Mouse (Mus musculus) stomach, embryonic 15.5 days (tissue): ENCODE measurements around the gene Dpysl5. TPM values are rescaled to one million over a fixed set of nuclear protein-coding genes. Genes with fewer than 3 reads are reported as not detected.

Experiments used
- ATAC-seq: fragments of 200-750 bp; cut with Nextera tagmentation; 2 replicates; pipeline ENCODE4 v1.8.0; 2017; ENCODE audit warnings: low read depth, moderate number of reproducible peaks, moderate TSS enrichment; ENCODE audit not compliant: insufficient read depth, low FRiP score
- H3K27ac ChIP-seq: fragments of 300-500 bp; sonication (generic); 2 replicates; pipeline ENCODE4 v1.5.1; 2015; ENCODE audit warnings: mild to moderate bottlenecking, inconsistent platforms
- H3K27me3 ChIP-seq: fragments of 300-500 bp; sonication (generic); replicated peaks from 2 replicates; pipeline ENCODE4 v1.6.1; 2015; ENCODE audit warnings: inconsistent platforms
- H3K36me3 ChIP-seq: fragments of 300-500 bp; sonication (generic); 2 replicates; pipeline ENCODE4 v1.6.1; 2015; ENCODE audit warnings: inconsistent platforms
- H3K4me1 ChIP-seq: fragments of 300-500 bp; sonication (generic); 2 replicates; pipeline ENCODE4 v1.6.1; 2015; ENCODE audit warnings: inconsistent platforms
- H3K4me2 ChIP-seq: fragments of 300-500 bp; sonication (generic); 2 replicates; pipeline ENCODE4 v1.6.1; 2015; ENCODE audit warnings: mild to moderate bottlenecking, inconsistent platforms
- H3K4me3 ChIP-seq: fragments of 300-500 bp; sonication (generic); replicated peaks from 2 replicates; pipeline ENCODE4 v1.5.1; 2015; ENCODE audit warnings: inconsistent platforms
- H3K9ac ChIP-seq: fragments of 300-500 bp; sonication (generic); 2 replicates; pipeline ENCODE4 v1.6.1; 2015; ENCODE audit warnings: inconsistent platforms
- H3K9me3 ChIP-seq: fragments of 300-500 bp; sonication (generic); 2 replicates; pipeline ENCODE4 v1.6.1; 2016; ENCODE audit warnings: inconsistent platforms
- WGBS: fragments of 180-500 bp; shearing (Covaris S2); methylation state at CpG from one replicate; pipeline ENCODE4 v1.1.7; 2015; 5-methylcytosine and 5-hydroxymethylcytosine counted together
- polyA plus RNA-seq: library from polyadenylated mRNA; unstranded; fragments of >200 nt; fragmentation: Nextera tagmentation; extraction: Ambion mirVana; gene quantifications from 2 replicates; pipeline ENCODE4 v1.2.1, GENCODE M21; 2015

Dpysl5 gene
- polyA plus RNA-seq, 1 experiment from 2014 or later: 6.7 TPM

DNA sequence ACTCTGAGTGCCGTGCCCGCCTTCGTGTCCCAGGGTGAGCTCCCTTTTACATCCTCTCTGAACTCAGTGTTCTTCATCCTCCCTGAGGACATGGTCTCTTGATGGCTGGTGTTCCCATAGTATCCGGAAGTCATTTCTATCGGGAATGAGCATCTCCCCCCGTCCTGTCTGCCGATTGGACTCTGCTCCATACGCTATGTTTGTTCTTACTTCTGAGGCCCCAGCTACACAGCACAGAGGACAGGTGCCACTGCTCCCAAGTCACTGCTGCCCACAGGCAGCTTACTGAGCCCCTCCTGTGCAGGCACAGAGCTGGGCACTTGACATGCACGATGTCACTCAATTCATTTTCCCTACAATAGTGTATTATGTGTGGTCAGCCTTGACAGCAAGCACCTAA lies 57.7 kb downstream of the Dpysl5 start:
- Histone ChIP-seq H3K9ac (no peak overlapping the region), H3K27ac (no peak overlapping the region), H3K27me3 (no peaks in the 10 kb centered on the region), H3K4me1 (peaks cover 12% of the 10 kb centered on the region), H3K4me2 (no peak overlapping the region), H3K4me3 (no peak overlapping the region), H3K36me3 (no peaks in the 10 kb centered on the region), H3K9me3 (no peaks in the 10 kb centered on the region)
- WGBS: 71% methylated on average over 9 of the region's 9 CpGs
- ATAC-seq: no peak

DNA sequence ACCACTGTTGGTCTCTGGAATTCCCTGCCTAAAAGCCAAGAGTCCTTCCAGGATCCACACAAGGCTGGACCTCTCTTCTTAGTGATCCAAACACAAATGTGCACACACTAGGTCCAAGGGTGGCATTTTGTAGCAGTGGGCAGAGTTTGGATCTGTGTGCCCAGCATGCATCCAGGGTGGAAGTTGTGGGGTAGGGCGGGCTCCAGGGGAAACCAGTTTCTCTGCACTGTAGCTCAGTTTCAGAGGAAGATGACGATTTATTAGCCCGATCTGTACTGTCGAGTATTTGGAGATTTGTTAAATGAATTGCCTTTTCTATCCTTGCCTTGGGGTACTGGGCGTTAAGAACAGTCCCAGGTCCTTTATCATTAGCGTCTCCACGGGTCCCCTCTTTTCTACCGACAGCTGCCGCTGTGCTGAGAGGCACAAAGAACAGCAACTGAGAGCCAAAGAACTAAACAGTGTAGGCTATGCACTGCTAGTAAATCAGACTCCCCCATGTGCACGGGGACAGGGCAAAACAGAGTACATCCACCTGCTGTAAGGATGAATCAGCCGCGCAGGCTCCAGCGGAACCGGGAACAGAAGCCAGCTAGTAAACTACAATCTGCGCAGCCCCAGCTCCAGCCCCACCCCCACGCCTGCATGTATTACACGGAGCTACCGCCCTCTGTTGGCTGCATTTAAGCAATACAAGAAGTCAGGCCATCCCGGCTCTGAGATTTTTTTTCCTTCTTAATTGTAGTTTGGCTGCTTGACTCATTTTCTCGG lies 63.4 kb downstream of the Dpysl5 start:
- H3K4me2 ChIP-seq: peak overlapping the region; percentile 66
- peak; percentile 80 for ATAC-seq
- H3K4me3 ChIP-seq: peak overlapping the region; percentile 27; the same call in 1 of the 2 replicates
- WGBS: 8% methylated on average over 20 of the region's 20 CpGs
- H3K27ac ChIP-seq: no peak overlapping the region
- peak overlapping the region; percentile 7; the same call in 1 of the 2 replicates for H3K9ac ChIP-seq
- H3K4me1 ChIP-seq: peaks cover 7% of the 10 kb centered on the region; the same call in 1 of the 2 replicates
- H3K27me3 ChIP-seq: no peaks in the 10 kb centered on the region
- H3K9me3 ChIP-seq: no peaks in the 10 kb centered on the region
- H3K36me3 ChIP-seq: no peaks in the 10 kb centered on the region

GRCm38 (mm10) chr5:30780699-30781098 lies 69.3 kb downstream of the Dpysl5 start:
- Histone ChIP-seq H3K4me3 (no peak overlapping the region), H3K4me1 (no peaks in the 10 kb centered on the region), H3K9ac (no peak overlapping the region), H3K4me2 (no peak overlapping the region), H3K9me3 (no peaks in the 10 kb centered on the region), H3K27ac (no peak overlapping the region), H3K27me3 (no peaks in the 10 kb centered on the region), H3K36me3 (no peaks in the 10 kb centered on the region)
- ATAC-seq: no peak
- WGBS: 57% methylated on average over 9 of the region's 9 CpGs

- Histone ChIP-seq H3K27me3 (no peaks in the 10 kb centered on the region), H3K9ac (no peak overlapping the region), H3K36me3 (no peaks in the 10 kb centered on the region), H3K9me3 (no peaks in the 10 kb centered on the region), H3K4me1 (no peaks in the 10 kb centered on the region), H3K4me3 (no peak overlapping the region), H3K4me2 (no peak overlapping the region), H3K27ac (no peak overlapping the region)
- ATAC-seq: no peak
- 69% methylated on average over 3 of the region's 3 CpGs for WGBS
These were observed 69.8 kb downstream of the Dpysl5 start for GRCm38 (mm10) chr5:30781147-30781546.

DNA sequence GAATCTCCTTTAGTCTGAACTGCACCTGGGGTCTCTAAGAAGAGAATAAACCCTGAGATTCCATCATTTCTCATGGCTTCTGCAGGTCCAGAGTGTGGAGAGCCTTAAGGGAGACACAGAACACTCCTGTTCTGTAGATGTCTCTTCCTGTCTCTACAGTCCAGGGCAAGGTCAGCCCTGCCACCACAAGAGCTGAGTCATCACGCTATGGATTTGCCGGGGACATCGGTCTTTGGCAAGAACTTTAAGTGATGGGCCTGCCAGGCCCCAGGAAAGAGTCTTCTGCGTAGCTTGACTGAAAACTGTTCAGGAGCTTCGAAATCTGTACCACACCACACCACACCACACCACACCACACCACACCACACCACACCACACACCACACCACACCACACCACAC lies 76.0 kb downstream of the Dpysl5 start:
- Histone ChIP-seq H3K4me1 (no peaks in the 10 kb centered on the region), H3K36me3 (no peaks in the 10 kb centered on the region), H3K4me3 (no peak overlapping the region), H3K9me3 (no peaks in the 10 kb centered on the region), H3K27ac (no peak overlapping the region), H3K9ac (no peak overlapping the region), H3K4me2 (no peak overlapping the region), H3K27me3 (no peaks in the 10 kb centered on the region)
- 89% methylated on average over 5 of the region's 5 CpGs for WGBS
- no peak for ATAC-seq

GRCm38 (mm10) chr5:30790047-30790446 lies 78.7 kb downstream of the Dpysl5 start:
- Histone ChIP-seq H3K36me3 (no peaks in the 10 kb centered on the region), H3K27me3 (no peaks in the 10 kb centered on the region), H3K4me2 (no peak overlapping the region), H3K4me1 (no peaks in the 10 kb centered on the region), H3K4me3 (no peak overlapping the region), H3K9ac (no peak overlapping the region), H3K27ac (no peak overlapping the region), H3K9me3 (no peaks in the 10 kb centered on the region)
- WGBS: 79% methylated on average over 3 of the region's 3 CpGs
- no peak for ATAC-seq

DNA sequence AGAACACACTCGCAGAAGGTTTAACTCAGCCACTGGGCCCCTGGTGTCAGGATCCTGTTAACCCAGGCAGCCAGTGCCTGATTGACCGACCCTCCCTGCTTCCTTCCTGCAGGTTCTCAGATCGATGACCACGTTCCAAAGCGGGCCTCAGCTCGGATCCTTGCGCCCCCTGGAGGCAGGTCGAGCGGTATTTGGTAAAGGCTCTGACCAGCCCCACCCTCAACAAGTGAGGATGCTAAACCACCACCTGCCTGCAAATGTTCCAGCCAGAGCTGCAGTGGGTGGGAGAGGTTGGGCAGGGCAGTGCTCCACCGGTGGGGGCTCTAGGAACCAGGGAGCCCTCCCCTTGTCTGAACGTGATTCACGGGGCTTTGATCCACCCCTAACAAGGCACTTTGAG lies 84.8 kb downstream of the Dpysl5 start:
- Histone ChIP-seq H3K9me3 (no peaks in the 10 kb centered on the region), H3K4me2 (no peak overlapping the region), H3K36me3 (no peaks in the 10 kb centered on the region), H3K9ac (no peak overlapping the region), H3K27ac (no peak overlapping the region), H3K4me3 (no peak overlapping the region), H3K27me3 (no peaks in the 10 kb centered on the region), H3K4me1 (no peaks in the 10 kb centered on the region)
- 10% methylated on average over 12 of the region's 12 CpGs for WGBS
- peak; percentile 48 for ATAC-seq

DNA sequence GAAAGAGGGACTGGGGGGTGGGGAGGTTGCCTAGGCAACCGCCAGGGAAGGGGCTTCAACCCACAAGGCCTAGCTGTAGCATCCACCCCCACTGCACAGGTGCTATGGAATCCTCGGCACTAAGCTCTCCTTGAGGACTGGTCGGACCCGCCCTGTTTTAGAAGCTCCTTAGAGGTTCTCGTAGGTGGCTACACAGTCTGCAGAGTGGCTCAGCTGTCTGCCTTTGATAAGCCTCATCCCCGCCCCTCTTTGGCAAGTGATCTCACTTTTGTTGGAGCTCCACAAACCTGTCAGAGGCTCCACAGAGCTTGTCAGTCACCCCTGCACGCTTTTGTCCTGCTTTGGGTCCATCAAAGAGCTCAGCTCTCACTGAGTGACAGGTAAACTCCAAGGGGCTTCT lies 86.1 kb downstream of the Dpysl5 start:
- peak; percentile 38 for ATAC-seq
- Histone ChIP-seq H3K4me1 (no peaks in the 10 kb centered on the region), H3K27ac (no peak overlapping the region)

GRCm38 (mm10) chr5:30797982-30798381 lies 86.6 kb downstream of the Dpysl5 start:
- no peaks in the 10 kb centered on the region for H3K27me3 ChIP-seq
- H3K4me3 ChIP-seq: no peak overlapping the region
- H3K36me3 ChIP-seq: no peaks in the 10 kb centered on the region
- no peak for ATAC-seq
- H3K4me1 ChIP-seq: no peaks in the 10 kb centered on the region
- WGBS: 54% methylated on average over 8 of the region's 8 CpGs
- no peak overlapping the region for H3K4me2 ChIP-seq
- H3K9me3 ChIP-seq: no peaks in the 10 kb centered on the region
- H3K27ac ChIP-seq: no peak overlapping the region
- no peak overlapping the region for H3K9ac ChIP-seq

More for the DNA sequence above, 86.1 kb downstream of the Dpysl5 start:
- WGBS: 65% methylated on average over 7 of the region's 7 CpGs
- H3K36me3 ChIP-seq: no peaks in the 10 kb centered on the region
- H3K4me3 ChIP-seq: no peak overlapping the region
- H3K9ac ChIP-seq: no peak overlapping the region
- H3K4me2 ChIP-seq: no peak overlapping the region
- H3K9me3 ChIP-seq: no peaks in the 10 kb centered on the region
- no peaks in the 10 kb centered on the region for H3K27me3 ChIP-seq

- H3K4me1 ChIP-seq: no peaks in the 10 kb centered on the region
- H3K9me3 ChIP-seq: no peaks in the 10 kb centered on the region
- H3K27ac ChIP-seq: no peak overlapping the region
- 72% methylated on average over 6 of the region's 6 CpGs for WGBS
- H3K4me2 ChIP-seq: no peak overlapping the region
- no peaks in the 10 kb centered on the region for H3K36me3 ChIP-seq
- no peak overlapping the region for H3K4me3 ChIP-seq
- no peaks in the 10 kb centered on the region for H3K27me3 ChIP-seq
- no peak for ATAC-seq
- no peak overlapping the region for H3K9ac ChIP-seq
These were observed 87.6 kb downstream of the Dpysl5 start for GRCm38 (mm10) chr5:30798965-30799364.

DNA sequence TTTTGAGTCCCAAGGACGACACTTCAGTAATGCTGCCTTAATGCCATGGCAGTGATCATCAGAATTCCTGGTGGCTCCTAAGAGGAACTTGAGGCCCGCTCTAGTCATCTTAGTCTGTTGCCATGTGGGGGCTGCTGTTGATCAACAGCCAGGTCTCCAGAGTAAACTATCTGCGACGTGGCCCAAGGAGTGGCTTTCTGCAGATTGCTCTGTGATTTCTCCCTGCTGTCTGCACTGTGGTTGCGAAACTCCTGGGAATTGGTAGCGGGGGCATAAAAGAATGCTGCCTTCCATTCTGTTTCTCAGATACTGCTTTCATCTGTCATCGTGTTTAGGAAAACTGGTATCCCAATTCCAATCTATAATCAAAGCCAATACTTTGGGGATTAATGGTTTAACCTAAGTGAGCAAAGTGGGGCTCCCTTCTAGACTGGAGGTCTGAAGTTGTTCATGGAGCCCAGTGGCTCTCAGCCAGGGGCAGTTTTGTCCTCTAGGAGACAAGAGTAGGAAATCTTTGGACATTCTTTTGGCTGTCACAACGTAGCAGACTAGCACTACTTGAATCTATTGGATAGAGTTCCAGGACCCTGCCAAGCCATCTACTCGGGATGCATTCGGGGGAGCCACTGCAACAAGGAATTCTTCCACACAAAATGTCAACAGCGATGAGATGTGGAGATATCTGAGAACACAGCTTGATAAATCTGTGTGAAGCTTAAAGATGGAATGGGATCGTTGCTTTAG lies 91.5 kb downstream of the Dpysl5 start:
- Histone ChIP-seq H3K4me2 (no peak overlapping the region), H3K4me1 (no peaks in the 10 kb centered on the region), H3K9me3 (no peaks in the 10 kb centered on the region), H3K36me3 (no peaks in the 10 kb centered on the region), H3K27me3 (no peaks in the 10 kb centered on the region), H3K9ac (no peak overlapping the region), H3K4me3 (no peak overlapping the region), H3K27ac (no peak overlapping the region)
- 62% methylated on average over 12 of the region's 12 CpGs for WGBS
- no peak for ATAC-seq

DNA sequence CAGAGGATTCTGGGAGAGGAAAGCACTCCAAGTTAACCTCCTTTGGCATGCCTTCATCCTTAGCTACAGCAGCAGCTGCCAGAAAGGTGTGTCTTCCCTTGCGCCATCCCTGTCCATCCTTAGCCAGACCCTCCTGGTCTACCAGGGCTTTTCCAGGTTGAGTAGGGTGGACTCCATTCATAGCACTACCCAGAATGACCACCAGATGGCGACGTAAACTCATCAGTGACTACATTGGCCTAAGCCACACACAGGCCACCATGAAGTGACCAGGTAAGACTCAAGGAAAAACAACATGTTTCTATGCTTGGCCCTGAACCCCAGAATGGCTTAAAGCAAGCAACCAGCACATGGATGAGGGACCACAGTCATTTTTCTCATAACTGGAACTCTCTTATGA lies 94.7 kb downstream of the Dpysl5 start:
- ATAC-seq: peak; percentile 84; the same call in 1 of the 2 replicates
- WGBS: 10% methylated on average over 3 of the region's 3 CpGs
- H3K9me3 ChIP-seq: no peaks in the 10 kb centered on the region
- no peak overlapping the region for H3K9ac ChIP-seq
- no peak overlapping the region for H3K27ac ChIP-seq
- H3K36me3 ChIP-seq: no peaks in the 10 kb centered on the region
- H3K4me3 ChIP-seq: no peak overlapping the region
- H3K4me1 ChIP-seq: no peaks in the 10 kb centered on the region
- no peak overlapping the region for H3K4me2 ChIP-seq
- H3K27me3 ChIP-seq: no peaks in the 10 kb centered on the region
